ENCODE assay signal across 9 mouse cellular contexts in the genomic region with DNA sequence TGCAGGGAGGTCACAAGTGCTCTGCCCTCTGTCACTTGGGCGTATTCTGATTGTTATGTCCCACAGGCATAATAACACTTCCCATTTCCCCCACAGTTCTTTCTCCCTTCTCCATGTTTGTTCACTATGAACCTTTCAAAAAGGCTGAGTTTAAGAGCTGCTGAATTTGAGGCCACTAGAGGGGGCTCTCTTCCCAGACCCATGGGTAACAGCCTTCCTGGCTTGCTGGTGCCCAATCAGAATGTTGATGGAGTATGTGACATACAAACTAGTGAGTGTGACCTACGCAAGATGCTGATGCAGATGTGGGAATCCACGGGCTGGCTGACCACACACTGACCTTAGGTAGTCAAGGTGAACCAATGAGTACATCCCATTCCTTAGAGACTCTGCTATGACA. TPM values are rescaled to one million over a fixed set of nuclear protein-coding genes. Genes with fewer than 3 reads are reported as not detected.
DNase-seq lines count a peak whose midpoint lies in the region; ATAC-seq and TF ChIP-seq lines count a peak whose summit lies in the region.
"Had no signal": no experiment of that assay in that cellular context is flagged by ENCODE, and none has a peak within 500 bp of the region (broad histone marks: within the 10 kb centered on the region; RNA-seq: fewer than 3 reads in every experiment).

No protein-coding gene starts in this region.

- peak; percentile 46; the same call in 1 of the 2 replicates for TF ChIP-seq CTCF in lung, adult 2 months (IDR thresholded peaks at IDR 0.05; ENCODE audit: insufficient read depth, low read length)

- H3K4me3 ChIP-seq in heart, embryonic 11.5 days (ENCODE audit: low read depth, low read length): no peak overlapping the region
- no peak overlapping the region for H3K4me3 ChIP-seq in lung, adult 2 months (replicated peaks; ENCODE audit: extremely low read depth, low read depth, low read length)
- H3K4me3 ChIP-seq: megakaryocyte, embryonic 14.5 days had no signal

- H3K9ac ChIP-seq in heart, embryonic 11.5 days (ENCODE audit: low read depth, low read length): no peak overlapping the region

- no peaks in the 10 kb centered on the region for H3K4me1 ChIP-seq in heart, embryonic 11.5 days (ENCODE audit: control insufficient read depth, insufficient read depth, low read length)
- H3K4me1 ChIP-seq in lung, adult 2 months (ENCODE audit: control insufficient read depth, insufficient read depth, low read length): no peaks in the 10 kb centered on the region
- H3K4me1 ChIP-seq: megakaryocyte, embryonic 14.5 days had no signal

- peak; percentile 57 for DNase-seq in heart, postnatal 4 days
- DNase-seq in A20 (ENCODE audit: low read depth, low spot score) (peak; percentile 43), ES-CJ7 (ENCODE audit: low read depth, low spot score) (peak; percentile 71)
- no peak for DNase-seq in lung, adult 2 months
- DNase-seq in embryo, embryonic 11 days: no peak
- no peak for DNase-seq in layer of hippocampus, postnatal 36 days
- DNase-seq: cerebellum, postnatal 36 days had no signal

- TF ChIP-seq POLR2A in lung, adult 2 months (IDR thresholded peaks at IDR 0.05; ENCODE audit: borderline replicate concordance, extremely low read depth, low read depth, low read length): no peak

- H3K36me3 ChIP-seq in heart, embryonic 11.5 days (ENCODE audit: control insufficient read depth, insufficient read depth, low read length): peaks cover 51% of the 10 kb centered on the region

- H3K27ac ChIP-seq in heart, embryonic 11.5 days (ENCODE audit: low read depth, low read length): no peak overlapping the region

- H3K4me2 ChIP-seq in heart, embryonic 11.5 days: no peak overlapping the region

- no peaks in the 10 kb centered on the region for H3K27me3 ChIP-seq in heart, embryonic 11.5 days (ENCODE audit: control insufficient read depth, insufficient read depth, low read length)

- no peak for ATAC-seq in heart, embryonic 11.5 days (replicated peaks; ENCODE audit: insufficient number of reproducible peaks, low FRiP score, low TSS enrichment)

- 87% methylated on average over 3 of the region's 3 CpGs for WGBS in heart, embryonic 11.5 days (ENCODE audit: insufficient replicate concordance)
- 76% methylated on average over 3 of the region's 3 CpGs for WGBS in lung, adult 2 months

- no peaks in the 10 kb centered on the region for H3K9me3 ChIP-seq in heart, embryonic 11.5 days (replicated peaks; ENCODE audit: control insufficient read depth, low read length)
- H3K9me3 ChIP-seq: megakaryocyte, embryonic 14.5 days had no signal

RNA-seq across cellular contexts. Expression of a gene that starts 12.6 kb away (rescaled TPM):
- total RNA-seq in heart, postnatal 4 days (2021): 10 to 100 TPM; 57.9 to 70.6 TPM
- 172 and 173 TPM in 2 replicates for polyA plus RNA-seq in heart, embryonic 11.5 days (2014; fragmentation: Nextera tagmentation; extraction: Ambion mirVana)
- polyA plus RNA-seq in lung, adult 2 months (2012; rRNA removed): 1.1 and 2.1 TPM in 2 replicates
- 1 to 10 TPM; 1.3 to 2.1 TPM for total RNA-seq in layer of hippocampus, postnatal 36 days (2021)

Comparison
In these comparisons a context has a peak if more than half of its experiments do, and no peak if none do; other contexts are left out.
1. DNase-seq: peak in heart, postnatal 4 days (single experiment), A20 (single experiment) and ES-CJ7 (single experiment); none in lung, adult 2 months (single experiment), embryo, embryonic 11 days (single experiment) and layer of hippocampus, postnatal 36 days (0 of 2).
2. RNA of a gene that starts 12.6 kb away (total RNA-seq): 57.9 to 70.6 TPM in heart, postnatal 4 days; 1.3 to 2.1 TPM in layer of hippocampus, postnatal 36 days; every median in the first group is over 10 times any median in the second.